Mouse (Mus musculus) kidney, postnatal 4 days (tissue): ENCODE measurements around the gene Jdp2.
A peak's percentile ranks its signal among the peaks of the same experiment; 100 is the strongest.

Experiments used
- DNase-seq, 2 experiments: peaks; one replicate each; pipeline ENCODE4 v3.0.0; 2021; ENCODE audit warnings: mixed read lengths in 2 of 2

Gene Jdp2

GRCm38 (mm10) chr12:85639326-85640008 lies 40.6 kb downstream of the Jdp2 start:
- peak; percentile 75 to 81 for DNase-seq

GRCm38 (mm10) chr12:85640852-85641563 lies 42.2 kb downstream of the Jdp2 start:
- no peak for DNase-seq

GRCm38 (mm10) chr12:85641564-85641931 lies 42.7 kb downstream of the Jdp2 start:
- DNase-seq = no peak

- no peak for DNase-seq
Measured at GRCm38 (mm10) chr12:85643735-85644134, 44.9 kb downstream of the Jdp2 start.

- peak; percentile 55 to 66 for DNase-seq
Measured at GRCm38 (mm10) chr12:85645664-85646063, 46.8 kb downstream of the Jdp2 start.

GRCm38 (mm10) chr12:85647346-85647745 lies 48.5 kb downstream of the Jdp2 start:
- DNase-seq = peak; percentile 44 to 58

GRCm38 (mm10) chr12:85647955-85648354 lies 49.1 kb downstream of the Jdp2 start:
- no peak for DNase-seq

GRCm38 (mm10) chr12:85659319-85659718 lies 60.5 kb downstream of the Jdp2 start:
- DNase-seq = no peak

- no peak for DNase-seq
Measured at GRCm38 (mm10) chr12:85660855-85661254, 62.0 kb downstream of the Jdp2 start.

GRCm38 (mm10) chr12:85662232-85662631 lies 63.4 kb downstream of the Jdp2 start:
- peak in 1 of 2 experiments; percentile 19 for DNase-seq

GRCm38 (mm10) chr12:85662896-85663295 lies 64.1 kb downstream of the Jdp2 start:
- DNase-seq = peak; percentile 88 to 90

- DNase-seq = no peak
Measured at GRCm38 (mm10) chr12:85666112-85666511, 67.3 kb downstream of the Jdp2 start.

GRCm38 (mm10) chr12:85667071-85667470 lies 68.2 kb downstream of the Jdp2 start:
- no peak for DNase-seq

- DNase-seq = peak in 1 of 2 experiments; percentile 32
Measured at GRCm38 (mm10) chr12:85668696-85669095, 69.9 kb downstream of the Jdp2 start.

GRCm38 (mm10) chr12:85670080-85670479 lies 71.3 kb downstream of the Jdp2 start:
- DNase-seq = peak in 1 of 2 experiments; percentile 26

GRCm38 (mm10) chr12:85673914-85674313 lies 75.1 kb downstream of the Jdp2 start:
- no peak for DNase-seq

GRCm38 (mm10) chr12:85679117-85679516 lies 80.3 kb downstream of the Jdp2 start:
- no peak for DNase-seq

GRCm38 (mm10) chr12:85679808-85680207 lies 81.0 kb downstream of the Jdp2 start:
- no peak for DNase-seq

- DNase-seq = no peak
Measured at GRCm38 (mm10) chr12:85682328-85682727, 83.5 kb downstream of the Jdp2 start.

- DNase-seq = no peak
Measured at GRCm38 (mm10) chr12:85684411-85685275, 85.8 kb downstream of the Jdp2 start.

GRCm38 (mm10) chr12:85686466-85687216 lies 87.8 kb downstream of the Jdp2 start, which contains the start of gene Batf:
Gene Batf (plus strand): TSS chr12:85686669.
- peak; percentile 25 to 31 for DNase-seq

- DNase-seq = no peak
Measured at GRCm38 (mm10) chr12:85687217-85687533, 88.3 kb downstream of the Jdp2 start.

- DNase-seq = no peak
Measured at GRCm38 (mm10) chr12:85687846-85688245, 89.0 kb downstream of the Jdp2 start.
